Mouse (Mus musculus) heart, postnatal 0 days (tissue): ENCODE data around the gene Rbms3. TPM values are rescaled to one million over a fixed set of nuclear protein-coding genes. Genes with fewer than 3 reads are reported as not detected.

ENCODE experiments used
- ATAC-seq: fragments of 200-750 bp; cut with Nextera tagmentation; 2 replicates; pipeline ENCODE4 v1.8.0; 2017; ENCODE audit warnings: low read depth, moderate number of reproducible peaks, moderate library complexity; ENCODE audit not compliant: insufficient read depth
- DNase-seq: peaks from one replicate; pipeline ENCODE4 v3.0.0-alpha.2; 2016; ENCODE audit warnings: low spot score
- H3K27ac ChIP-seq: fragments of 300-500 bp; sonication (generic); 2 replicates; pipeline ENCODE4 v1.5.1; 2014; ENCODE audit warnings: low read depth, mild to moderate bottlenecking
- H3K27me3 ChIP-seq: fragments of 300-500 bp; sonication (generic); 2 replicates; pipeline ENCODE4 v1.6.1; 2014; ENCODE audit warnings: low read length, mixed read lengths; ENCODE audit not compliant: control insufficient read depth, insufficient read depth
- H3K36me3 ChIP-seq: fragments of 300-500 bp; sonication (generic); replicated peaks from 2 replicates; pipeline ENCODE4 v1.6.1; 2014; ENCODE audit warnings: low read length, mixed read lengths; ENCODE audit not compliant: control insufficient read depth, insufficient read depth
- H3K4me1 ChIP-seq: fragments of 300-500 bp; sonication (generic); 2 replicates; pipeline ENCODE4 v1.6.1; 2014; ENCODE audit warnings: antibody characterized with exemption; ENCODE audit not compliant: control insufficient read depth, insufficient read depth
- H3K4me2 ChIP-seq: fragments of 300-500 bp; sonication (generic); 2 replicates; pipeline ENCODE4 v1.6.1; 2014; ENCODE audit warnings: low read depth, mild to moderate bottlenecking, low read length, moderate library complexity
- H3K4me3 ChIP-seq: fragments of 300-500 bp; sonication (generic); 2 replicates; pipeline ENCODE4 v1.5.1; 2014; ENCODE audit warnings: low read depth, low read length
- H3K9ac ChIP-seq: fragments of 300-500 bp; sonication (generic); replicated peaks from 2 replicates; pipeline ENCODE4 v1.6.1; 2014; ENCODE audit warnings: low read depth, low read length, mixed read lengths
- H3K9me3 ChIP-seq: fragments of 300-500 bp; sonication (generic); replicated peaks from 2 replicates; pipeline ENCODE4 v1.6.1; 2016; ENCODE audit warnings: low read length; ENCODE audit not compliant: control insufficient read depth
- CTCF ChIP-seq: IDR thresholded peaks from 2 replicates; pipeline ENCODE4 v1.5.1; 2016; ENCODE audit warnings: antibody characterized with exemption, control low read depth, low read depth
- EP300 ChIP-seq: IDR thresholded peaks from 2 replicates; pipeline ENCODE4 v1.6.1; 2016; ENCODE audit warnings: antibody characterized with exemption, low read depth
- WGBS: fragments of 180-500 bp; shearing (Covaris S2); extraction: QIAGEN DNeasy Blood & Tissue Kit; methylation state at CpG from one replicate; pipeline ENCODE4 v1.1.7; 2014; 5-methylcytosine and 5-hydroxymethylcytosine counted together
- polyA plus RNA-seq: library from polyadenylated mRNA; unstranded; fragments of >200 nt; fragmentation: Nextera tagmentation; extraction: Ambion mirVana; gene quantifications from 2 replicates; pipeline ENCODE4 v1.2.1, GENCODE M21; 2015
- total RNA-seq: library from RNA; depleted of rRNA; stranded (reverse); fragments of >200 nt; gene quantifications from 2 replicates; pipeline ENCODE4 v1.2.3, GENCODE M21; 2014; ENCODE audit warnings: low replicate concordance

Gene Rbms3
- total and polyA plus RNA-seq, 2 experiments from 2014 or later: 18.2 to 75.3 TPM

DNA sequence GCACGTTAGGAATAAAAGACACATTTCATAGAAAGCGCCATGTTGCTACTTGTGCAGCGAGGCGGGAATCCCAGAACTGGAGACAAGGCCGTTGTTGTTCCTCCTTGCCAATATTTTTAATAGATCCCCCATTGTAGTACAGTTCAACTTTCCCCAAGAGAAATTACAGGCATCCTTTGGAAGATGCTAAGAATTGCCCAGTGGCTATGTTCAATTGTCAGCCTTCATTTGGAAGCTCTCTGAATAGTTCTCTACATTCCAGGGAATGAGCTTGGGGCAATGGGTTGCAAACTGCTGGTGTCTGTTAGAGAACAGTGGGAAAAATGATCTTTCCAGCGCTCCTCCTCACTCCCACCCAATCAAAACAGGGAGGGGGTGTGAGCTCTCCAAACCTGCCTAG lies 541.4 kb downstream of the Rbms3 start:
- no peak for ATAC-seq
- Histone ChIP-seq H3K9ac (no peak overlapping the region), H3K27me3 (no peaks in the 10 kb centered on the region), H3K36me3 (0 out of 2 replicates have a peak, but pooled peaks cover 3% of the 10 kb centered on the region), H3K4me3 (no peak overlapping the region), H3K4me1 (no peaks in the 10 kb centered on the region), H3K9me3 (no peaks in the 10 kb centered on the region), H3K4me2 (no peak overlapping the region), H3K27ac (no peak overlapping the region)
- DNase-seq: no peak
- TF ChIP-seq EP300: no peak
- TF ChIP-seq CTCF: no peak
- WGBS: 91% methylated on average over 6 of the region's 6 CpGs

- DNase-seq (no peak), ATAC-seq (no peak)
- 92% methylated on average over 9 of the region's 9 CpGs for WGBS
- no peak overlapping the region for H3K4me2 ChIP-seq
- TF ChIP-seq CTCF (no peak), EP300 (no peak)
- H3K36me3 ChIP-seq: 0 out of 2 replicates have a peak, but pooled peaks cover 3% of the 10 kb centered on the region
- H3K9ac ChIP-seq: no peak overlapping the region
- no peak overlapping the region for H3K4me3 ChIP-seq
- no peaks in the 10 kb centered on the region for H3K27me3 ChIP-seq
- no peaks in the 10 kb centered on the region for H3K9me3 ChIP-seq
- H3K4me1 ChIP-seq: no peaks in the 10 kb centered on the region
- no peak overlapping the region for H3K27ac ChIP-seq
These were observed 544.0 kb downstream of the Rbms3 start for GRCm38 (mm10) chr9:117085706-117086105.

DNA sequence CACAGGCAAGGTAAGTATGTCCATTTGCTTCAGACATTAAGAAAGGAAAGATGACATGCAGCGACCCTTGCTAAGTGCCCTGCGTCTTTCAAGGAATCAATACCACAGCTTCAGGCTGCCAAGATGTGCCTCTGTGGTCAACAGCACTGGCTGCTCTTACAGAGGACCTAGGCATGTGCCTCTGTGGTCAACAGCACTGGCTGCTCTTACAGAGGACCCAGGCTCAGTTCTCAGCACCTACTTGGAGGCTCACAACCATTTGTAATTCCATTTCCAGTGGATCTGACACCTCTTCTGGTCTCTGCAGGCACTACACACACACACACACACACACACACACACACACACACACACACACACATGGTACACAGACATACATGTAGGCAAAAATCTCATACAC lies 545.2 kb downstream of the Rbms3 start:
- no peaks in the 10 kb centered on the region for H3K27me3 ChIP-seq
- H3K9ac ChIP-seq: no peak overlapping the region
- 96% methylated on average over 2 of the region's 2 CpGs for WGBS
- H3K36me3 ChIP-seq: 0 out of 2 replicates have a peak, but pooled peaks cover 3% of the 10 kb centered on the region
- no peak overlapping the region for H3K4me3 ChIP-seq
- no peaks in the 10 kb centered on the region for H3K9me3 ChIP-seq
- TF ChIP-seq EP300 (no peak), CTCF (no peak)
- H3K4me2 ChIP-seq: no peak overlapping the region
- no peaks in the 10 kb centered on the region for H3K4me1 ChIP-seq
- H3K27ac ChIP-seq: no peak overlapping the region
- DNase-seq (no peak), ATAC-seq (no peak)

DNA sequence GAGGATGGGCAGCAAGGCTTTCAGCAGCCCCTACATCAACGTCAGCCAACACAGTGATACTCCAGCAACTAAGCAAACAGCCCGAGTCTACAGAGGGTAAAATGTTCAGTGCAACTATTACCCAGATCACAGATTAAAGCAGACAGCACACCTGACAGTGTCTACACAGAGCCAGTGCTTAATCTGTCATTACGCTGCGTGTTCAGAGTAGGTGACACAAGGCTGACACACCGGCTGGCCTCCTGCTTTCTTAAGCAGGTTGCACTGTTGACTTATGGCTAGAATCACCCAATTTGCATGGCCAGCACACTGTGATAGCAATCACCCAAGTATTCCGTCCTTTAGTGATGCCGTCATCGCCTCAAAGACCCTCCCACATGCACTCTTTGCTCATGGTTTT lies 550.2 kb downstream of the Rbms3 start:
- Histone ChIP-seq H3K27me3 (no peaks in the 10 kb centered on the region), H3K9ac (no peak overlapping the region), H3K27ac (no peak overlapping the region), H3K4me1 (no peaks in the 10 kb centered on the region), H3K36me3 (no peaks in the 10 kb centered on the region), H3K4me3 (no peak overlapping the region), H3K9me3 (no peaks in the 10 kb centered on the region), H3K4me2 (no peak overlapping the region)
- TF ChIP-seq EP300 (no peak), CTCF (no peak)
- ATAC-seq (no peak), DNase-seq (no peak)
- WGBS: 78% methylated on average over 8 of the region's 8 CpGs

DNA sequence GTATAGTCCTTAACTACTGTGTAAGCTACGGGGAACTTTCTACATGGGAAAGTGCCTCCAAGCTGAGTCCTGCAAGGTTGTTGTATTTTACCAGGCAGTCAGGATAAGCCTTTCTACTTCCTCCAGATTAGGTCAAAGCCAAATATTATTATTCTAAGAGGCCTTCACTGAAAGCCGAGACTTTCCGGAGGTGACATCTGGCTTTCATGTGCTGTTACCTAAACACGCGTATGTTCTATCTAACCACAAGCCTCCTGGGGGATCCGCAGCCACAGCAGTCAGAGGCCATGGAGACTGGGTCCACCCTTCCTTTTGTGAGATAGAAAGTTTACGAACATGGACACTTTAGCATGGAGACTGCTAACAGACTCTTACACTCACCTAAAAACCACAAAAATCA lies 552.2 kb downstream of the Rbms3 start:
- ATAC-seq: no peak
- no peak for DNase-seq
- Histone ChIP-seq H3K4me2 (no peak overlapping the region), H3K9me3 (no peaks in the 10 kb centered on the region), H3K4me3 (no peak overlapping the region), H3K27ac (no peak overlapping the region), H3K9ac (no peak overlapping the region), H3K36me3 (no peaks in the 10 kb centered on the region), H3K4me1 (no peaks in the 10 kb centered on the region), H3K27me3 (no peaks in the 10 kb centered on the region)
- WGBS: 63% methylated on average over 7 of the region's 7 CpGs
- no peak for TF ChIP-seq EP300
- TF ChIP-seq CTCF: no peak

DNA sequence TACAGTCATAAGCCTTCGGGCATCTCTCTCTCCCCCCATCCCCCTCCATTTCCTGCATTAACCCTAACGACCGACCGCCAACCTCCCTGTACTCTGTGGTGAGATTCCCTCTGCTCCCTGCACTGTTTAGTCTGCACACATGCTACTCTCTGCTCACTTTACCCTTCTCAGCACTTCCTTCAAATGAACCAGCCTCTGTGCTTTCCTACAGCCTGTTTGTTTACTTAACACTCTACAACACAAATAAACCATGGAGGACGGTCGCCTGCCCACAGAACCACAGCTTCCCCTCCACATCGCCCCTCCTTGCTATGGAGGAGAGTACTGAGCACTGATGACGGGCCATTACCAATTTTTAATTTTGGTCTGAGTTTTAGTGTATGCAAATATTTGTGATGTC lies 552.9 kb downstream of the Rbms3 start:
- no peak for TF ChIP-seq EP300
- no peak for TF ChIP-seq CTCF
- Histone ChIP-seq H3K27me3 (no peaks in the 10 kb centered on the region), H3K4me1 (no peaks in the 10 kb centered on the region), H3K36me3 (no peaks in the 10 kb centered on the region), H3K4me2 (no peak overlapping the region), H3K9ac (no peak overlapping the region), H3K4me3 (no peak overlapping the region), H3K9me3 (no peaks in the 10 kb centered on the region), H3K27ac (no peak overlapping the region)
- ATAC-seq (no peak), DNase-seq (no peak)
- WGBS: 65% methylated on average over 8 of the region's 8 CpGs
